Mouse (Mus musculus) common myeloid progenitor, adult 5-6 weeks (primary cell): ENCODE results near the gene Olfr808. TPM values are rescaled to one million over a fixed set of nuclear protein-coding genes. Genes with fewer than 3 reads are reported as not detected.

Experiments
- ATAC-seq: replicated peaks from 2 replicates; pipeline ENCODE4 v1.8.0; 2016; ENCODE audit warnings: low read depth, mild to moderate bottlenecking, moderate TSS enrichment, inconsistent platforms; ENCODE audit not compliant: poor library complexity, severe bottlenecking
- total RNA-seq: library from RNA; stranded (forward); fragments of 200-1000, 187-1606 nt; gene quantifications from 2 replicates; pipeline ENCODE4 v1.2.3, GENCODE M21; 2017

Gene Olfr808
- not detected in 2 replicates for total RNA-seq

GRCm38 (mm10) chr10:129765182-129765581 is at the start of gene Olfr808:
TSS of gene Olfr808 (plus strand) at chr10:129765482.
- no peak for ATAC-seq

DNA sequence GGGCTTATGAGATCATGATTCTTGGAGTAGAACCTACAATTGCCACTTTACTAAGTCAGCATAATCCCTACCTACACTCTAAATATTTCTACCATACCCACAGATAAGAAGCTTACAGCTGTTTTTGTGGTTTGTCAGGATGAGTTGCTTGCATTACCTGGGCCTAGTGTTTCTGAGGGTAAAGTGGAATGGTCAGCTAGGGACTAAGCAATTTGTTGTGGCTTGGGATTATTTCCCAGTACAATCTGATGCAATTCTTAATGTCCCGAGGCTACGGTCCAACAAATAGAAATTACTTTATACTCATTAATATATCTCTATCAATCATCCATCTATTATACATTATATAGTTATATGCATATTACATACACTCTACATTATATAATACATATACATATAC is 36.0 kb upstream of the Olfr808 start, which contains the start of gene Olfr805:
Gene Olfr805, minus strand, starts transcription at position 101 of the 400 bp plus-strand sequence.
- ATAC-seq, result no peak

GRCm38 (mm10) chr10:129741821-129742220 is 23.5 kb upstream of the Olfr808 start, which contains the start of gene Olfr806:
TSS of gene Olfr806 (minus strand) at chr10:129741921.
- no peak for ATAC-seq

DNA sequence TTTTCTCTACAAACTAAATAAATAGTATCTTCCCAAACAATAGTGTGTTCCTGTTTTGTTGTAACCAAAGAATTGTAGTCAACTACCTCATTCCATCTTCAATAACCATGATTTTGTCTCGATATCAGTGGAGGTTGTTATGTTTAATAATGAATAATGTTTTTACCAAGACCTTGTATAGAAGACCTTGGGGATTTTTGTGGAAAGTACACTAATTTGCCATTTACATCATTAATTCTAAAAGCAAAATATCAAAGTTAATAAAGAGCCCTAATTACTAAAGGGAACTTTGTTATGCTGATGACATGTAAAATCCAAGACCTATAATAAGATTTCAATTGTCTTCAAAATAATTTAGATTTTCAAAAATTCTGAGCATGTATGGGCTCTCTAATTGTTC is 7.6 kb upstream of the Olfr808 start, which contains the start of gene Olfr807:
Gene Olfr807, minus strand, starts transcription at position 101 of the 400 bp plus-strand sequence.
- ATAC-seq, result no peak

GRCm38 (mm10) chr10:129774338-129774737 is 9.1 kb downstream of the Olfr808 start, which contains the start of gene Olfr809:
TSS of gene Olfr809 (plus strand) at chr10:129774638.
- no peak for ATAC-seq

- no peak for ATAC-seq
Measured at GRCm38 (mm10) chr10:129778123-129778522, 12.8 kb downstream of the Olfr808 start.

DNA sequence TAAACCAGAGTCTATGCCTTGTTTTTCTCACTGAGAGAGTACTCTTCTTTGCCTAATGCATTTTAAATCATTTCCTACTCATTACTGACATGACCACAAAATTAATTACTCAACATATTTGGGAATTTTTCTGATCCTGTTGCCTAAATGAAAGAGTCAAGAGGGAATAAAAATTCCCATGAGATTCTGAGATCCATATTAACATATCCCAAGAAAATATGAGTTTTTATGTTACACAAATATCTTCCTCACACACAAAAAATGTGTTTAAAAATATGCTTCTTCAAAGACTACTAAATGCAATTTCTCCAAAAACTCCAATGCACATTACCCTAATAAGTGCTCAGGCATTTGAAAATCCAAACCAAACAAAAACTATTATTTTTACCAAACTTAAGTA is 29.5 kb downstream of the Olfr808 start, which contains the start of gene Olfr810:
Gene Olfr810, minus strand, starts transcription at position 101 of the 400 bp plus-strand sequence.
- no peak for ATAC-seq

- ATAC-seq, result no peak
Measured at GRCm38 (mm10) chr10:129804296-129804695, 39.0 kb downstream of the Olfr808 start, which contains the start of gene Olfr811. TSS of gene Olfr811 (minus strand) at chr10:129804396.

Other genes with a start within 250 kb of the Olfr808 start
- not detected in 2 replicates for gene Olfr791, start 243.7 kb upstream of the Olfr808 start, total RNA-seq
- not detected in 2 replicates for gene Olfr792, start 226.3 kb upstream of the Olfr808 start, total RNA-seq
- not detected in 2 replicates for gene Olfr794, start 197.8 kb upstream of the Olfr808 start, total RNA-seq
- gene Olfr796, start 152.9 kb upstream of the Olfr808 start, total RNA-seq, result not detected in 2 replicates
- not detected in 2 replicates for gene Olfr798, start 137.5 kb upstream of the Olfr808 start, total RNA-seq
- not detected in 2 replicates for gene Olfr799, start 128.0 kb upstream of the Olfr808 start, total RNA-seq
- gene Olfr800, start 107.8 kb upstream of the Olfr808 start, total RNA-seq, result not detected in 2 replicates
- gene Olfr801, start 91.6 kb upstream of the Olfr808 start, total RNA-seq, result not detected in 2 replicates
- not detected in 2 replicates for gene Olfr802, start 77.3 kb upstream of the Olfr808 start, total RNA-seq
- not detected in 2 replicates for gene Olfr803, start 71.2 kb upstream of the Olfr808 start, total RNA-seq
- gene Olfr804, start 62.3 kb upstream of the Olfr808 start, total RNA-seq, result not detected in 2 replicates
- gene Olfr805, start 36.1 kb upstream of the Olfr808 start, total RNA-seq, result not detected in 2 replicates
- gene Olfr806, start 23.6 kb upstream of the Olfr808 start, total RNA-seq, result not detected in 2 replicates
- not detected in 2 replicates for gene Olfr807, start 7.7 kb upstream of the Olfr808 start, total RNA-seq
- gene Olfr809, start 9.2 kb downstream of the Olfr808 start, total RNA-seq, result not detected in 2 replicates
- not detected in 2 replicates for gene Olfr810, start 29.4 kb downstream of the Olfr808 start, total RNA-seq
- gene Olfr811, start 38.9 kb downstream of the Olfr808 start, total RNA-seq, result not detected in 2 replicates
- gene Olfr812, start 80.6 kb downstream of the Olfr808 start, total RNA-seq, result not detected in 2 replicates
- not detected in 2 replicates for gene Olfr813, start 89.9 kb downstream of the Olfr808 start, total RNA-seq
- gene Olfr814, start 114.4 kb downstream of the Olfr808 start, total RNA-seq, result not detected in 2 replicates
- gene Olfr815, start 140.4 kb downstream of the Olfr808 start, total RNA-seq, result not detected in 2 replicates
- not detected in 2 replicates for gene Olfr816, start 150.1 kb downstream of the Olfr808 start, total RNA-seq
- gene Olfr818, start 183.6 kb downstream of the Olfr808 start, total RNA-seq, result not detected in 2 replicates
- not detected in 2 replicates for gene Olfr819, start 201.8 kb downstream of the Olfr808 start, total RNA-seq
- not detected in 2 replicates for gene Olfr247, start 210.7 kb downstream of the Olfr808 start, total RNA-seq
- not detected in 2 replicates for gene Gm10310, start 219.6 kb downstream of the Olfr808 start, total RNA-seq
- gene Olfr820, start 247.1 kb downstream of the Olfr808 start, total RNA-seq, result not detected in 2 replicates